Mouse (Mus musculus): Measurements from ENCODE around the gene Fopnl. TPM values are rescaled to one million over a fixed set of nuclear protein-coding genes. Genes with fewer than 3 reads are reported as not detected.
A peak's percentile ranks its signal among the peaks of the same experiment; 100 is the strongest.

The Fopnl gene
- polyA plus RNA-seq, 1 experiment from 2014 or later = 45.1 TPM

DNA sequence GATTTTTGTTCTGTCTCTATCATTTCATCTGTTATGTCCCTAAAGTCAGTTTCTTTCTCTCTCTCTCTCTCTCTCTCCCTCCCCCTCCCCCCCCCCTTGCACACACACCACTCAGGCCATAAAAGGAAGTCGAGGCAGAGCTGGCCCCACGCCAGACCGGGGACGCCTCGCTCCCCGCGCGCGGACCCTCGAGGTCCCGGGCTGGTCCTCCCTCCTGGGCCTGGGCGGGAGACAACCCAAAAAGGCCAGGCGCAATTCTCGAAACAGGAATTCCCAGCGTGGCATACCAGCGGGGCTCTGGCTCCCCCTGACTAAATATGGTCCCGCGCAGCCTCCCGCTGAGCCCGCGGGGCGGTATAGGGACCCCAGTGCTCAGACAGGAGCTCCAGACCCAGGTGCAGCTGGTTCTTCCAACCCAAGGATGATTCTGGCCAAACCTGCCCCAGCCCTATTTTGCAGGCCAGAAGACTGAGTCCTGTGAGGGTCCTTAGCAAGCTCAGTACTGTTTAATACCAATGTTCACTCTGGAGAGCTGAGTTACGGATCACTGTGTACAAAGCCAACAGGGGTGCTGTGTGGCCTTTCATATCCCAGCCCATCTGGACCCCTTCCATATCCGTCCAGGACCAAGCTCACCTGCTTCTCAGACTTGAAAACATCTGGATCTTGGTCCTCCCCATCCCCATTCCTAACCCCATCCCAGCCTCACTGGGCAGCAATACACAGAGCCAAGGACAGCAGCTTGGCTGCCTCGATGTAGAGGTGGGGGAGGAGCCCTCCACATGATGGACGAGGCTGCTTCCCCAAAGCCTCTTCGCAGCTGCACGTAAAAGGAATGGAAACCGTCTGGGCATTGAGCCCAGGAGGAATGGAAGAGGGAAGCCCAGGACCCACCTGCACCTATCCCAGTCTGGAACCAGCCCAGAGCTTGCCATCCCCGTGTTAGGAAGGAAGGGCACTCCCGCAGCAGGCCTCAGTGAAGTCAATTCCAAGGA lies 24.7 kb downstream of the Fopnl start:
- peak overlapping the region; percentile 58 for H3K4me2 ChIP-seq (ENCODE audit: low read depth, low read length)
- H3K4me1 ChIP-seq (ENCODE audit: insufficient read depth) = peaks cover 6% of the 10 kb centered on the region; the same call in 1 of the 2 replicates
- H3K27me3 ChIP-seq (ENCODE audit: insufficient read depth, low read length) = peaks cover 20% of the 10 kb centered on the region
- WGBS (ENCODE audit: insufficient replicate concordance) = 19% methylated on average over 31 of the region's 31 CpGs
- no peak overlapping the region for H3K4me3 ChIP-seq (ENCODE audit: low read depth, low read length)
- no peaks in the 10 kb centered on the region for H3K36me3 ChIP-seq (replicated peaks; ENCODE audit: insufficient read depth, low read length)
- no peak overlapping the region for H3K9ac ChIP-seq (replicated peaks)
- DNase-seq = no peak
- TF ChIP-seq EP300 (IDR thresholded peaks at IDR 0.05; ENCODE audit: low read depth) (no peak), CTCF (IDR thresholded peaks at IDR 0.05; ENCODE audit: low read depth) (no peak)
- H3K27ac ChIP-seq (ENCODE audit: low read depth) = no peak overlapping the region
- no peak for ATAC-seq
- H3K9me3 ChIP-seq (ENCODE audit: low read length) = no peaks in the 10 kb centered on the region

DNA sequence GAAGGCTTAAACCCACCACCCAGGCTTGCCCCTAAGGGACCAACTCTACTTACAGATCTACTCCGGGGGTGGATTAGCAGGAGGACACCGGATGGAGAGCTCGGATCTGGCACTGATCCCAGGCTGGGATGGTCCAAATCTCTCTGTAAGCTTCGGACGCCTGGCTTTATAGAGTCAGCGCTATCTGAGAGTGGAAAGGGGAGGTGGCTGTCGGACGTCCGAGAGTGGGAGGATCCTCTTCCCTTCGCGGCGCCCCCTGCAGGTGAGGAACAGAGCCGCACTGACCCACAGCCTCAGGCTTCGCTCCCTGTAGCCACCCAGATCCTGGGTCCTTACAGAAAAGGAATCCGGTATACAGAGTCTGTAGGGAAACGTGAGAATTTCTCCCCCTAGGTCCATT lies 26.0 kb downstream of the Fopnl start, which contains the start of gene Myh11:
Gene Myh11 (minus strand): TSS at position 150 of the 400 bp plus-strand sequence.
- 8% methylated on average over 16 of the region's 16 CpGs for WGBS (ENCODE audit: insufficient replicate concordance)

GRCm38 (mm10) chr16:14272374-14272965 lies 44.7 kb downstream of the Fopnl start:
- no peaks in the 10 kb centered on the region for H3K36me3 ChIP-seq (replicated peaks; ENCODE audit: insufficient read depth, low read length)
- TF ChIP-seq CTCF (IDR thresholded peaks at IDR 0.05; ENCODE audit: low read depth) = no peak
- no peak for TF ChIP-seq EP300 (IDR thresholded peaks at IDR 0.05; ENCODE audit: low read depth)
- no peak overlapping the region for H3K27ac ChIP-seq (ENCODE audit: low read depth)
- DNase-seq = no peak
- ATAC-seq = no peak
- H3K9me3 ChIP-seq (ENCODE audit: low read length) = no peaks in the 10 kb centered on the region
- no peak overlapping the region for H3K4me2 ChIP-seq (ENCODE audit: low read depth, low read length)
- no peak overlapping the region for H3K4me3 ChIP-seq (ENCODE audit: low read depth, low read length)
- H3K27me3 ChIP-seq (ENCODE audit: insufficient read depth, low read length) = no peaks in the 10 kb centered on the region
- 51% methylated on average over 4 of the region's 4 CpGs for WGBS (ENCODE audit: insufficient replicate concordance)
- no peaks in the 10 kb centered on the region for H3K4me1 ChIP-seq (ENCODE audit: insufficient read depth)
- no peak overlapping the region for H3K9ac ChIP-seq (replicated peaks)

More for the DNA sequence above, 26.0 kb downstream of the Fopnl start, which contains the start of gene Myh11:
- no peaks in the 10 kb centered on the region for H3K36me3 ChIP-seq (replicated peaks; ENCODE audit: insufficient read depth, low read length)
- H3K4me1 ChIP-seq (ENCODE audit: insufficient read depth) = peaks cover 6% of the 10 kb centered on the region; the same call in 1 of the 2 replicates
- no peak within 1 kb of the TSS for H3K4me3 ChIP-seq (ENCODE audit: low read depth, low read length)
- no peak within 1 kb of the TSS for H3K9ac ChIP-seq (replicated peaks)
- TF ChIP-seq CTCF (IDR thresholded peaks at IDR 0.05; ENCODE audit: low read depth) (peak; percentile 74), EP300 (IDR thresholded peaks at IDR 0.05; ENCODE audit: low read depth) (no peak)
- peak; percentile 77 for ATAC-seq
- H3K9me3 ChIP-seq (ENCODE audit: low read length) = no peaks in the 10 kb centered on the region
- peak within 1 kb of the TSS; percentile 58 for H3K4me2 ChIP-seq (ENCODE audit: low read depth, low read length)
- peak; percentile 77 for DNase-seq
- H3K27me3 ChIP-seq (ENCODE audit: insufficient read depth, low read length) = peaks cover 20% of the 10 kb centered on the region
- no peak within 1 kb of the TSS for H3K27ac ChIP-seq (ENCODE audit: low read depth)

GRCm38 (mm10) chr16:14265203-14265920 lies 51.8 kb downstream of the Fopnl start:
- no peak overlapping the region for H3K4me3 ChIP-seq (ENCODE audit: low read depth, low read length)
- H3K9me3 ChIP-seq (ENCODE audit: low read length) = no peaks in the 10 kb centered on the region
- no peak for ATAC-seq
- TF ChIP-seq CTCF (IDR thresholded peaks at IDR 0.05; ENCODE audit: low read depth) (no peak), EP300 (IDR thresholded peaks at IDR 0.05; ENCODE audit: low read depth) (no peak)
- no peak overlapping the region for H3K4me2 ChIP-seq (ENCODE audit: low read depth, low read length)
- H3K9ac ChIP-seq (replicated peaks) = no peak overlapping the region
- H3K36me3 ChIP-seq (replicated peaks; ENCODE audit: insufficient read depth, low read length) = no peaks in the 10 kb centered on the region
- 12% methylated on average over 4 of the region's 4 CpGs for whole genome bisulfite sequencing (ENCODE audit: insufficient replicate concordance)
- no peak for DNase-seq
- no peak overlapping the region for H3K27ac ChIP-seq (ENCODE audit: low read depth)
- no peaks in the 10 kb centered on the region for H3K27me3 ChIP-seq (ENCODE audit: insufficient read depth, low read length)
- no peaks in the 10 kb centered on the region for H3K4me1 ChIP-seq (ENCODE audit: insufficient read depth)

DNA sequence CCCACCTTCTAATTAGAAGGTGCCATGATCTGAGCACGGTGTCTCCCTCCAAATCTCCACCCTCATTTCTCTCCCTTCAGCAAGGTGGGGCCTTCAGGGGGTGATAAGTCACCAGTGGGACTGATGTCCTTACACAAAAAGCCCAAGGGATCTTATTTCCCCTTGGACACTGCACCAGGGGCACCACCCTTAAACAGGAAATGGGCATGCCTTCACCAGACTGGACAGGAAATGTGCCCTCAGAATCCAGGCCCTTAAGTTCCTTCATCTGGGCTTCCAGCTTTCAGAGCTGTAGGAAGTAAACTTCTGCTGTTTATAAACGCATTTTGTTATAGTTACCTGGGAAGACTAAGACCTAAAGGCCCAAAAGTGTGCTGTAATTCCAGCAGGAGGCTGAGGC lies 52.7 kb downstream of the Fopnl start:
- Histone ChIP-seq H3K27me3 (ENCODE audit: insufficient read depth, low read length) (no peaks in the 10 kb centered on the region), H3K4me2 (ENCODE audit: low read depth, low read length) (no peak overlapping the region), H3K4me3 (ENCODE audit: low read depth, low read length) (no peak overlapping the region), H3K36me3 (replicated peaks; ENCODE audit: insufficient read depth, low read length) (no peaks in the 10 kb centered on the region), H3K4me1 (ENCODE audit: insufficient read depth) (no peaks in the 10 kb centered on the region), H3K9me3 (ENCODE audit: low read length) (no peaks in the 10 kb centered on the region), H3K9ac (replicated peaks) (no peak overlapping the region), H3K27ac (ENCODE audit: low read depth) (no peak overlapping the region)
- WGBS (ENCODE audit: insufficient replicate concordance) = 56% methylated on average over 2 of the region's 2 CpGs
- ATAC-seq = no peak
- DNase-seq = no peak
- no peak for TF ChIP-seq EP300 (IDR thresholded peaks at IDR 0.05; ENCODE audit: low read depth)
- TF ChIP-seq CTCF (IDR thresholded peaks at IDR 0.05; ENCODE audit: low read depth) = no peak

All from liver, postnatal 0 days (tissue).